Mouse (Mus musculus): ENCODE results near the gene Pacsin2. TPM values are rescaled to one million over a fixed set of nuclear protein-coding genes. Genes with fewer than 3 reads are reported as not detected.

Pacsin2 gene
- polyA plus RNA-seq, 1 experiment from 2014 or later = 47.9 TPM

DNA sequence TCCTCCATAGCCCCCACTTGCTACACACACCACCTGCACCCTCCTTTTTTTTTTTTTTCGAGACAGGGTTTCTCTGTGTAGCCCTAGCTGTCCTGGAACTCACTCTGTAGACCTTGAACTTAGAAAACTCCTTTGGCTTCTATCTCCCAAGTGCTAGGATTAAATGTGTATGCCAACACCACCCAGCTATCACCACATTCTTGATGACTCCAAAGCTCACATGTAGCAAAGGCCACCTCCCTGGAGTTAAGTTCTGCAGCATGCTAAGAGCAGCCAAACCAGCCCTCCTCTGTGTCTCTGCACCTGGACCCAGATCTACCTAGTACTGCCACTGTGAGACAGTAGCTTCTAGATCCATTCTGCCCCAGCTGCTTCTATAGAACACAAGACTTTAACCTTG lies 6.9 kb downstream of the Pacsin2 start:
- no peak for ATAC-seq (ENCODE audit: low read depth)
- H3K27ac ChIP-seq (ENCODE audit: low read length) = no peak overlapping the region

DNA sequence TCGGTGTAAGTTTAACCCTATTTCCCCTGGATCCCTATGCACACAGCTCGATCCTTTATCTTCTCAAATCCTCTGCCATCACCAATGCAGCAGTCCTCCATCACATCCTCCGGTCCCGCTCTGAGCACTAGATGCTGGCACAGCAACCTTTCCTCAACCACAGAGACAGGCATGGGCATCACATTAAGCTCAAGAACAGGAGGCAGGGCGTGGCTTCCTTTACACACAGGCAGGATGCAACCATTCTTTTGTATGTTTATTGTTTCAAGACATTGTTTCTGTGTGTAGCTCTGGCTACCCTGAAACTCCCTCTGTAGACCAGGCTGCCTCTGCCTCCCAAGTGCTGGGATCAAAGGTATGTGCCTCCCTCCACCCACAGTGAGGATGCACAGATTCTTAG lies 8.8 kb downstream of the Pacsin2 start:
- Histone ChIP-seq H3K4me3 (ENCODE audit: low read depth, low read length) (no peak overlapping the region), H3K4me2 (ENCODE audit: low read depth, low read length) (no peak overlapping the region), H3K27ac (ENCODE audit: low read length) (no peak overlapping the region), H3K9ac (ENCODE audit: low read depth, low read length) (no peak overlapping the region), H3K36me3 (ENCODE audit: control insufficient read depth, insufficient read depth) (no peaks in the 10 kb centered on the region), H3K27me3 (ENCODE audit: control insufficient read depth, insufficient read depth, low read depth, low read length) (no peaks in the 10 kb centered on the region), H3K4me1 (ENCODE audit: control insufficient read depth, low read depth, low read length) (peaks cover 39% of the 10 kb centered on the region), H3K9me3 (replicated peaks; ENCODE audit: control insufficient read depth, low read length) (no peaks in the 10 kb centered on the region)
- ATAC-seq (ENCODE audit: low read depth) = no peak
- WGBS (ENCODE audit: insufficient replicate concordance) = 76% methylated on average over 5 of the region's 5 CpGs

More for the DNA sequence above, 6.9 kb downstream of the Pacsin2 start:
- Histone ChIP-seq H3K36me3 (ENCODE audit: control insufficient read depth, insufficient read depth) (no peaks in the 10 kb centered on the region), H3K4me3 (ENCODE audit: low read depth, low read length) (no peak overlapping the region), H3K9me3 (replicated peaks; ENCODE audit: control insufficient read depth, low read length) (no peaks in the 10 kb centered on the region), H3K4me1 (ENCODE audit: control insufficient read depth, low read depth, low read length) (peaks cover 30% of the 10 kb centered on the region), H3K4me2 (ENCODE audit: low read depth, low read length) (no peak overlapping the region), H3K27me3 (ENCODE audit: control insufficient read depth, insufficient read depth, low read depth, low read length) (no peaks in the 10 kb centered on the region), H3K9ac (ENCODE audit: low read depth, low read length) (no peak overlapping the region)
- 75% methylated on average over 1 of the region's 1 CpGs for WGBS (ENCODE audit: insufficient replicate concordance)

DNA sequence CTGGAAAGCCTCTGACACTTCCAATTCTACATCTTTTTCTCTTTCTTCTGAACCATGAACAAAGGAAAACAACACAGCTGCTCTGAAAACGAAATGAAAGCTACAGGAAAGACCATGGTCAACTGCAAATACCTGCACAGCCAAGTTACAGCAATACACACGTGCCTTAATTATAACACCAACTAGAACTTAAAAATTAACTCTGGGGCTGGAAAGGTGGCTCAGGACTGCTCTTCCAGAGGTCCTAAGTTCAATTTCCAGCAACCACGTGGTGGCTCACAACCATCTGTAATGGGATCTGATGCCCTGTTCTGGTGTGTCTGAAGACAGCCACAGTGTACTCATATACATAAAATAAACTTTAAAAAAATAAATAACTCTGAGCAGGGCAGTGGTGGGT lies 9.4 kb downstream of the Pacsin2 start:
- Histone ChIP-seq H3K27me3 (ENCODE audit: control insufficient read depth, insufficient read depth, low read depth, low read length) (no peaks in the 10 kb centered on the region), H3K4me1 (ENCODE audit: control insufficient read depth, low read depth, low read length) (peaks cover 44% of the 10 kb centered on the region), H3K9ac (ENCODE audit: low read depth, low read length) (no peak overlapping the region), H3K27ac (ENCODE audit: low read length) (no peak overlapping the region), H3K4me3 (ENCODE audit: low read depth, low read length) (no peak overlapping the region), H3K36me3 (ENCODE audit: control insufficient read depth, insufficient read depth) (no peaks in the 10 kb centered on the region), H3K9me3 (replicated peaks; ENCODE audit: control insufficient read depth, low read length) (no peaks in the 10 kb centered on the region), H3K4me2 (ENCODE audit: low read depth, low read length) (no peak overlapping the region)
- WGBS (ENCODE audit: insufficient replicate concordance) = 55% methylated on average over 3 of the region's 3 CpGs
- peak; percentile 40 for ATAC-seq (ENCODE audit: low read depth)

DNA sequence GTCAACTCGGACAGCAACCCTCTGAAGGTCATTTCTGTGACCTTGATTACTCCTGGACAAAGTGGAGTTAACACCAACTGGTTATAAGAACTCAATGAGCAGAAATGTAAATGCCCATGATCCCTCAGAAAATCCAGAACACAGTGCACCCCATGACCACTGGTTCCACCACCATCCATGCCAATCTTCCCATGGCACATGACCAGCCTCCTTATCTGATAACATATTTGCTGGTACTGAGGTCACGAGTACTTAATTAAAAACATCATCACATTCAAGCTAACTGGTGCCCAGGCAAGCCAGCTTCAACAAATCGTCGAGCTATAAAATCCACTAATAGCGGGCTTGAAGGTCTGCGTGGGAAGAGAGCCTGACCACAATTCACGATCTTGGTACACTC lies 10.0 kb downstream of the Pacsin2 start:
- no peak overlapping the region for H3K27ac ChIP-seq (ENCODE audit: low read length)
- H3K9me3 ChIP-seq (replicated peaks; ENCODE audit: control insufficient read depth, low read length) = no peaks in the 10 kb centered on the region
- no peak overlapping the region for H3K4me2 ChIP-seq (ENCODE audit: low read depth, low read length)
- 70% methylated on average over 7 of the region's 7 CpGs for WGBS (ENCODE audit: insufficient replicate concordance)
- H3K27me3 ChIP-seq (ENCODE audit: control insufficient read depth, insufficient read depth, low read depth, low read length) = no peaks in the 10 kb centered on the region
- no peak for ATAC-seq (ENCODE audit: low read depth)
- peaks cover 49% of the 10 kb centered on the region for H3K4me1 ChIP-seq (ENCODE audit: control insufficient read depth, low read depth, low read length)
- no peaks in the 10 kb centered on the region for H3K36me3 ChIP-seq (ENCODE audit: control insufficient read depth, insufficient read depth)
- no peak overlapping the region for H3K4me3 ChIP-seq (ENCODE audit: low read depth, low read length)
- H3K9ac ChIP-seq (ENCODE audit: low read depth, low read length) = no peak overlapping the region

DNA sequence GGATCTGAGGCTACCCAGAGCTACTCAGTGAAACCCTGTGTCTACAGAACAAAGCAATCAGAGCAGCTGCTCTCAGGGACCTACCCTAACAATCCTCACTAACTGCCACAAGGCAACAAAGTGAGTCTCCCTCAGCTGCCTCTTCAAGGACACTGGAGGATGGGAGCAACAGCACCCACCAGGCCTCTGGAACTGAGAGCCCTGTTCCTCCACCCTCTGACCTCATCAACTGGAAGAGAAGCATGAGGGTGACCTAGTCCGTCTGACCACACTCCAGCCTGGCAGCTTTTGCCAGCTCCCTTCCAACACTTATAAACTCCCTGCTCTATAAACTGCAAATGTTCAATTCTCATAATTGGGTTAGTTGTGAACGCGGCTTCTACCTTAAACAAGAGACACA lies 10.5 kb downstream of the Pacsin2 start:
- Histone ChIP-seq H3K9me3 (replicated peaks; ENCODE audit: control insufficient read depth, low read length) (no peaks in the 10 kb centered on the region), H3K4me2 (ENCODE audit: low read depth, low read length) (no peak overlapping the region), H3K27me3 (ENCODE audit: control insufficient read depth, insufficient read depth, low read depth, low read length) (no peaks in the 10 kb centered on the region), H3K36me3 (ENCODE audit: control insufficient read depth, insufficient read depth) (no peaks in the 10 kb centered on the region), H3K27ac (ENCODE audit: low read length) (no peak overlapping the region; the same call in none of the 2 replicates), H3K4me1 (ENCODE audit: control insufficient read depth, low read depth, low read length) (peaks cover 50% of the 10 kb centered on the region), H3K4me3 (ENCODE audit: low read depth, low read length) (no peak overlapping the region), H3K9ac (ENCODE audit: low read depth, low read length) (no peak overlapping the region)
- 73% methylated on average over 3 of the region's 3 CpGs for WGBS (ENCODE audit: insufficient replicate concordance)
- ATAC-seq (ENCODE audit: low read depth) = no peak

DNA sequence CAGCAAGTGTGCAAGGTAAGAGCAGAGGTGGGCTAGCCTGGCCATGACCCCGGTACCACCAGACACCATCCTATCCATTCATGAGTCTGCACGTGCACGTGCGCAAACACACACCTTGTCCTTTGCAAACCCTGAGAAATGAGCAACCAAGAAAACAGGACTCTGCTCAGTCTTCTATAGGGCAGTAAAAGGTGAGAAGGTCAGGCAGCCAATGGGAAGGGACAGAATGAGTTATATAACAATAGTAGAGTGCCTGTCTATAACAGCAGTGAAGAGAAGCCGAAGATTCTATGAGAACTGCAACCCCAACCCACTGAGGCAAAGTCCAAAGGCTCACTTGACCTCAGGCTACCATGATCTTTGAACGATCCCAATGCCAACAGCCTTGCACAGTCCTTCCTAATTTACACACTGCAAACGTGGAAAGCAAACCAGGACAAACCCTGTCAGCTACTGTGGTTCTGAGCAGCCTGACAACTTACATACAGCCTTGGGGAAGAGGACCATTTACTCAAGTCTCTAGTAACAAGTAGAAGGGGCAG lies 12.1 kb downstream of the Pacsin2 start:
- no peak overlapping the region for H3K9ac ChIP-seq (ENCODE audit: low read depth, low read length)
- peak overlapping the region; percentile 59 for H3K27ac ChIP-seq (ENCODE audit: low read length)
- WGBS (ENCODE audit: insufficient replicate concordance) = 45% methylated on average over 7 of the region's 7 CpGs
- no peaks in the 10 kb centered on the region for H3K9me3 ChIP-seq (replicated peaks; ENCODE audit: control insufficient read depth, low read length)
- no peaks in the 10 kb centered on the region for H3K36me3 ChIP-seq (ENCODE audit: control insufficient read depth, insufficient read depth)
- H3K4me1 ChIP-seq (ENCODE audit: control insufficient read depth, low read depth, low read length) = peaks cover 66% of the 10 kb centered on the region
- H3K4me2 ChIP-seq (ENCODE audit: low read depth, low read length) = no peak overlapping the region
- no peak overlapping the region for H3K4me3 ChIP-seq (ENCODE audit: low read depth, low read length)
- 0 out of 2 replicates have a peak, but pooled peaks have one; percentile 8 for ATAC-seq (ENCODE audit: low read depth)
- no peaks in the 10 kb centered on the region for H3K27me3 ChIP-seq (ENCODE audit: control insufficient read depth, insufficient read depth, low read depth, low read length)

DNA sequence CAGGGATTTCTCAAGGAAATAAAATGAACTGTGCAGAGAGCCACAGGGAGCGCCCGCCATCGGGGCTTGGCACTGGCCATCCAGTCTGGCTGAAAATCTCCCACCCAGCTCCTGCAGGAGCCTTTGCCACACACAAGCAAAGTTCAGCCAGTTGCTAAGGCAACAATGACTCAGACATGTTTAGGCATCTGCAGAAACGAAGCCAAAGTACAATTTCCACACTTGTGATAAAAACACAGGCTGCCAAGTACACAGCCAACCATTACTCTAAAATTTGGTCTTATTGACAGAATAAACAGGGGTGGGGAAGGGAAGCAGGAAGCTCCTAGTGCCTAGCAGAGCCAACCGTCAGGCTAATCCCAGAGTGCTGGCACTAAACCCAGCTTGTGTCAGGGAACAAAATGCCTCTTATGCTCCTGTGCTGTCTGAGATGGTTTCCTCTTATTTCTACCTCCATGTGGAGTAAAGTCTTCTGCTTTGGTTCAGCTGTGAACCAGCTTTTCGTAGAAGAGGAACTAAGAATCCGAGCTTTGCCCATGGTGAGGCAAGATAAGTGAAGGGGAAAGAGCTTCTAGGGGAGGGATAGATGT lies 12.7 kb downstream of the Pacsin2 start:
- peak; percentile 63 for ATAC-seq (ENCODE audit: low read depth)
- H3K4me2 ChIP-seq (ENCODE audit: low read depth, low read length) = no peak overlapping the region

DNA sequence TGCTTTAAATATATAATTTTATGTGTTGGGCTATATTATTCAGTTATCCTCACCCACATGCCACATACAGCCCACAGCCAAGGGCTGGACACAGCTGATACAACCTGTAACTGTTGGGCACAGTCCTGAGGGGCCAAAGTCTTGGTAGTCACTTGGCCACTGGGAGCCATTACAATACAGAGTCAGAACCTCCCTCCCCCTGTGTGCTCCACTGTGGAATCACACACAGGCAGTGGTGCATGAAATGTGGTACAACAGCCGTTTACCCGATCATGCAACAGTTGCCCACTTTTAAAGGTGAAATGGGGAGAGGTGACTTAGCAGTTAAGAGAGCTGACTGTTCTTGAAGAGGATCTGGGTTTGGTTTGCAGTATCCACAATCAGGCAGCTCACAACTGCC lies 14.4 kb downstream of the Pacsin2 start:
- no peaks in the 10 kb centered on the region for H3K9me3 ChIP-seq (replicated peaks; ENCODE audit: control insufficient read depth, low read length)
- WGBS (ENCODE audit: insufficient replicate concordance) = 90% methylated on average over 2 of the region's 2 CpGs
- no peaks in the 10 kb centered on the region for H3K27me3 ChIP-seq (ENCODE audit: control insufficient read depth, insufficient read depth, low read depth, low read length)
- H3K36me3 ChIP-seq (ENCODE audit: control insufficient read depth, insufficient read depth) = no peaks in the 10 kb centered on the region
- H3K4me2 ChIP-seq (ENCODE audit: low read depth, low read length) = no peak overlapping the region
- no peak overlapping the region for H3K27ac ChIP-seq (ENCODE audit: low read length)
- no peak overlapping the region for H3K9ac ChIP-seq (ENCODE audit: low read depth, low read length)
- no peak overlapping the region for H3K4me3 ChIP-seq (ENCODE audit: low read depth, low read length)
- peaks cover 66% of the 10 kb centered on the region for H3K4me1 ChIP-seq (ENCODE audit: control insufficient read depth, low read depth, low read length)
- ATAC-seq (ENCODE audit: low read depth) = no peak

More for the DNA sequence above, 12.7 kb downstream of the Pacsin2 start:
- Histone ChIP-seq H3K9me3 (replicated peaks; ENCODE audit: control insufficient read depth, low read length) (no peaks in the 10 kb centered on the region), H3K36me3 (ENCODE audit: control insufficient read depth, insufficient read depth) (no peaks in the 10 kb centered on the region), H3K4me1 (ENCODE audit: control insufficient read depth, low read depth, low read length) (peaks cover 63% of the 10 kb centered on the region), H3K4me3 (ENCODE audit: low read depth, low read length) (no peak overlapping the region), H3K27ac (ENCODE audit: low read length) (peak overlapping the region; percentile 59), H3K9ac (ENCODE audit: low read depth, low read length) (no peak overlapping the region), H3K27me3 (ENCODE audit: control insufficient read depth, insufficient read depth, low read depth, low read length) (no peaks in the 10 kb centered on the region)
- WGBS (ENCODE audit: insufficient replicate concordance) = 41% methylated on average over 7 of the region's 7 CpGs

DNA sequence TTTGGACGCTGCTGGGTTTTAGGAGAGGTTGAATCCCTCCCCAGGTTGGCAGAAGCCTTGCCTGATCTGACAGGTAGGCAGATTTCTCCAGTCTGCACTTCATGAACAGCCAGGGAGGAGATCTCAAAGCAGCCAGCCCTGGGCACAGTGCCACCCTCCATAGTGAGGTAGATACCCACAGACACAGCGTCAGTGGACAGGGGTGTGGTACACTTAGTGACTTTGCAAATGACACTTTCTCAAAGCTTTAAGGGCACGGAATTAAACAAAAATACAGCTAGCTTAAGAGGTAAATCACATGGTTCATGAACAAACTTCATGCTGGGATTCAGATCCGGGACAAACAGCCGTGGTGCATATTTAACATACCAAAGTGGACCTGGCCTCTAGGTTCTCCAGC lies 15.8 kb downstream of the Pacsin2 start:
- Histone ChIP-seq H3K4me2 (ENCODE audit: low read depth, low read length) (no peak overlapping the region), H3K36me3 (ENCODE audit: control insufficient read depth, insufficient read depth) (no peaks in the 10 kb centered on the region), H3K27me3 (ENCODE audit: control insufficient read depth, insufficient read depth, low read depth, low read length) (no peaks in the 10 kb centered on the region), H3K27ac (ENCODE audit: low read length) (peak overlapping the region; percentile 51), H3K4me3 (ENCODE audit: low read depth, low read length) (no peak overlapping the region), H3K9ac (ENCODE audit: low read depth, low read length) (no peak overlapping the region), H3K4me1 (ENCODE audit: control insufficient read depth, low read depth, low read length) (peaks cover 69% of the 10 kb centered on the region), H3K9me3 (replicated peaks; ENCODE audit: control insufficient read depth, low read length) (no peaks in the 10 kb centered on the region)
- ATAC-seq (ENCODE audit: low read depth) = no peak
- 64% methylated on average over 5 of the region's 5 CpGs for WGBS (ENCODE audit: insufficient replicate concordance)
